Mouse (Mus musculus) CD4-positive helper T cell, adult 2 months (primary cell): Measurements from ENCODE around the gene Actr5.

Source experiments
- DNase-seq: peaks from one replicate; pipeline ENCODE4 v3.0.0-alpha.2; 2012; ENCODE audit warnings: low read depth, missing footprints, low spot score

Gene Actr5

GRCm38 (mm10) chr2:158687804-158688241 is 63.1 kb downstream of the Actr5 start:
- DNase-seq: peak; percentile 42
